Mouse (Mus musculus) lung, adult 2 months (tissue): ENCODE data around the gene Rimkla.

Source experiments
- CTCF ChIP-seq: fragments of 200-500 bp; IDR thresholded peaks from 2 replicates; pipeline ENCODE4 v1.5.1; 2011; ENCODE audit warnings: mild to moderate bottlenecking, low read length, control low read depth; ENCODE audit not compliant: insufficient read depth
- POLR2A ChIP-seq: fragments of 200-500 bp; IDR thresholded peaks from 2 replicates; pipeline ENCODE4 v1.6.1; 2011; ENCODE audit warnings: low read depth, mild to moderate bottlenecking, control low read depth, low read length, borderline replicate concordance; ENCODE audit errors: extremely low read depth

GRCm38 (mm10) chr4:119526329-119526845, 34.0 kb upstream of the Rimkla start:
- TF ChIP-seq CTCF (no peak), POLR2A (no peak)
